Mouse (Mus musculus) forebrain, embryonic 11.5 days (tissue): Measurements from ENCODE around the gene Gsk3a. TPM values are rescaled to one million over a fixed set of nuclear protein-coding genes. Genes with fewer than 3 reads are reported as not detected.
A peak's percentile ranks its signal among the peaks of the same experiment; 100 is the strongest.

Experiments used
- ATAC-seq: fragments of 200-750 bp; cut with Nextera tagmentation; replicated peaks from 2 replicates; pipeline ENCODE4 v1.8.0; 2017; ENCODE audit warnings: moderate TSS enrichment; ENCODE audit not compliant: low FRiP score
- DNase-seq: peaks from one replicate; pipeline ENCODE4 v3.0.0-alpha.2; 2017; ENCODE audit warnings: low spot score
- H3K27ac ChIP-seq: fragments of 300-500 bp; sonication (generic); 2 replicates; pipeline ENCODE4 v1.5.1; 2014; ENCODE audit warnings: low read depth, low read length
- H3K27me3 ChIP-seq: fragments of 300-500 bp; sonication (generic); 2 replicates; pipeline ENCODE4 v1.6.1; 2014; ENCODE audit warnings: mild to moderate bottlenecking, low read length, mixed read lengths; ENCODE audit not compliant: control insufficient read depth, insufficient read depth
- H3K36me3 ChIP-seq: fragments of 300-500 bp; sonication (generic); 2 replicates; pipeline ENCODE4 v1.6.1; 2014; ENCODE audit warnings: mild to moderate bottlenecking, low read length, moderate library complexity, mixed read lengths; ENCODE audit not compliant: control insufficient read depth, insufficient read depth
- H3K4me1 ChIP-seq: fragments of 300-500 bp; sonication (generic); replicated peaks from 2 replicates; pipeline ENCODE4 v1.6.1; 2014; ENCODE audit warnings: low read length, mixed read lengths; ENCODE audit not compliant: control insufficient read depth, insufficient read depth
- H3K4me2 ChIP-seq: fragments of 300-500 bp; sonication (generic); 2 replicates; pipeline ENCODE4 v1.6.1; 2014; ENCODE audit warnings: low read depth, mild to moderate bottlenecking, low read length, moderate library complexity, mixed read lengths; ENCODE audit not compliant: severe bottlenecking
- H3K4me3 ChIP-seq: fragments of 300-500 bp; sonication (generic); 2 replicates; pipeline ENCODE4 v1.5.1; 2014; ENCODE audit warnings: low read depth, low read length
- H3K9ac ChIP-seq: fragments of 300-500 bp; sonication (generic); 2 replicates; pipeline ENCODE4 v1.6.1; 2014; ENCODE audit warnings: low read length
- H3K9me3 ChIP-seq: fragments of 300-500 bp; sonication (generic); 2 replicates; pipeline ENCODE4 v1.6.1; 2016; ENCODE audit warnings: low read length, mixed read lengths; ENCODE audit not compliant: control insufficient read depth
- WGBS: fragments of 180-500 bp; shearing (Covaris S2); extraction: QIAGEN DNeasy Blood & Tissue Kit; methylation state at CpG from one replicate; pipeline ENCODE4 v1.1.7; 2014; 5-methylcytosine and 5-hydroxymethylcytosine counted together
- polyA plus RNA-seq: library from polyadenylated mRNA; unstranded; fragments of >200 nt; fragmentation: Nextera tagmentation; extraction: Ambion mirVana; gene quantifications from 2 replicates; pipeline ENCODE4 v1.2.1, GENCODE M21; 2014

Gsk3a gene
- polyA plus RNA-seq, 1 experiment from 2014 or later = 14.0 TPM

DNA sequence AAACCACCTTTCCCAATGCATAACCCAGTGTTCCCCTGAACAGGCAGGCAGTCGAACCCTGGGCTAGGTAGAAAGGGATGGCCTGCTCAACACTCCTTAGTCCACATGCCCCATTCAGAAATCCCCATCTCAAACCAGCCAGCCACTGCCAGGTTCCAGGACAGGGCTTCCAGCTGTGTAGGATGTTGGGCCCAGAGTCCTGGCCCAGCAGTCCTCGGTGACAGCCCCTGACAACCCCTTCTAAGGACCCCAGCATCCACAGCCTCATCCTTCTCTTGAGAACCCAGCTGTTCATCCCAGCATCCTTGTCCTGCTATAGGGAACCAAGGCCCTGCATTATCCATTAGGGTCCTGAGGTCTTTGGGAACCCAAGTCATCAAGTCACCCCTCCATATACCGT lies 9.8 kb upstream of the Gsk3a start:
- H3K36me3 ChIP-seq = peaks cover 12% of the 10 kb centered on the region
- H3K4me1 ChIP-seq = peaks cover 34% of the 10 kb centered on the region

GRCm38 (mm10) chr7:25246759-25247137 lies 9.1 kb upstream of the Gsk3a start:
- Histone ChIP-seq H3K9me3 (no peaks in the 10 kb centered on the region), H3K9ac (peak overlapping the region; percentile 39), H3K4me1 (peaks cover 31% of the 10 kb centered on the region), H3K27ac (peak overlapping the region; percentile 18; the same call in 1 of the 2 replicates), H3K27me3 (no peaks in the 10 kb centered on the region), H3K36me3 (peaks cover 12% of the 10 kb centered on the region), H3K4me2 (peak overlapping the region; percentile 76), H3K4me3 (0 out of 2 replicates have a peak overlapping the region, but pooled peaks have one; percentile 68)
- DNase-seq (peak; percentile 51), ATAC-seq (no peak)
- WGBS = 73% methylated on average over 4 of the region's 4 CpGs

More for the DNA sequence above, 9.8 kb upstream of the Gsk3a start:
- Histone ChIP-seq H3K27ac (peak overlapping the region; percentile 93; the same call in 1 of the 2 replicates), H3K4me3 (peak overlapping the region; percentile 68), H3K9me3 (no peaks in the 10 kb centered on the region), H3K9ac (peak overlapping the region; percentile 91), H3K27me3 (no peaks in the 10 kb centered on the region), H3K4me2 (peak overlapping the region; percentile 76)
- no peak for ATAC-seq
- WGBS = 25% methylated on average over 3 of the region's 3 CpGs
- DNase-seq = peak; percentile 55

DNA sequence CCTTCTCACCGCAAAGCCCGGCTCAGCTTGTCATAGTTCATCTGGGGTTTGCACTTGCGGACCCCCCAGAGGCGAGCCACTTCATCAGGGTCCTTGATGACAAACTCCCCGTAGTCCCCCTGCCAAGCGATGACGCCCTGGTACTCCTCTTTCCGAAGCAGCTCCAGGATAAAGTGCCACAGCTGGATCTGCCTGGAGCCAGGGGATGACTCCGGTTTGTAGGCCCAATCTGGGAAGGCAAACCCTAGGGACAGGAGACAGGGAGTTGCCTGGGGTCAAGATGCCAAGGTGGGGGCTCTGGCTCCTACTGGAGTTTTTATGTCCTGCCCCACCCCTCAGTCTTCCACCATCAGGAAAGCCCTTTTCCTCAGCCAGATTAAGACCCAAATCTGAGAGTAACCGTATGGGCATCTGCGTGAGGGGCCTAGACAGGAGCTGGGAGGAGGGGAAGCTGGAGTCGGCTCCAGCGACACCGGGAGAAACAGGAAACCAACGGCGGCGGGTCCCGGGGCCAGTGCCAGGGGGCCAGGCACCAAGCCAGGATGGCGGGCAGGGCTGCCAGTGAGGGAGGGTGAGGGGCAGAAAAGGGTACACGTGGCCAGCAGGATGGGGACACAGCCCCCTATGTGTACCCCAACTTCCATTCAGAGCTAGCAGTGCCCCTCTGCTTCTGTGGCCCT lies 8.6 kb upstream of the Gsk3a start:
- Histone ChIP-seq H3K36me3 (peaks cover 12% of the 10 kb centered on the region), H3K9ac (no peak overlapping the region), H3K27ac (no peak overlapping the region), H3K4me2 (no peak overlapping the region; the same call in 1 of the 2 replicates), H3K4me3 (no peak overlapping the region), H3K27me3 (no peaks in the 10 kb centered on the region), H3K4me1 (peaks cover 27% of the 10 kb centered on the region), H3K9me3 (no peaks in the 10 kb centered on the region)
- ATAC-seq (no peak), DNase-seq (peak; percentile 53)
- WGBS = 86% methylated on average over 20 of the region's 20 CpGs

GRCm38 (mm10) chr7:25244562-25245369 lies 7.1 kb upstream of the Gsk3a start:
- Histone ChIP-seq H3K27ac (no peak overlapping the region), H3K4me2 (no peak overlapping the region), H3K9me3 (no peaks in the 10 kb centered on the region), H3K9ac (no peak overlapping the region), H3K36me3 (peaks cover 12% of the 10 kb centered on the region), H3K27me3 (no peaks in the 10 kb centered on the region), H3K4me1 (peaks cover 25% of the 10 kb centered on the region), H3K4me3 (no peak overlapping the region)
- DNase-seq = peak; percentile 53
- no peak for ATAC-seq
- 89% methylated on average over 30 of the region's 30 CpGs for WGBS

- Histone ChIP-seq H3K9me3 (no peaks in the 10 kb centered on the region), H3K27me3 (no peaks in the 10 kb centered on the region), H3K27ac (no peak overlapping the region), H3K4me2 (no peak overlapping the region), H3K4me1 (peaks cover 21% of the 10 kb centered on the region), H3K4me3 (no peak overlapping the region), H3K9ac (no peak overlapping the region), H3K36me3 (peaks cover 12% of the 10 kb centered on the region)
- ATAC-seq (no peak), DNase-seq (peak; percentile 52)
- WGBS = 91% methylated on average over 4 of the region's 4 CpGs
Observed at GRCm38 (mm10) chr7:25243361-25243760, 5.7 kb upstream of the Gsk3a start.

- Histone ChIP-seq H3K4me2 (no peak overlapping the region), H3K9me3 (no peaks in the 10 kb centered on the region), H3K4me1 (peaks cover 2% of the 10 kb centered on the region; the same call in 1 of the 2 replicates), H3K9ac (no peak overlapping the region), H3K36me3 (peaks cover 12% of the 10 kb centered on the region), H3K27me3 (no peaks in the 10 kb centered on the region), H3K4me3 (no peak overlapping the region), H3K27ac (no peak overlapping the region)
- 26% methylated on average over 2 of the region's 2 CpGs for WGBS
- ATAC-seq = no peak
- peak; percentile 71 for DNase-seq
Observed at GRCm38 (mm10) chr7:25241062-25241461, 3.4 kb upstream of the Gsk3a start.

- H3K9ac ChIP-seq = no peak overlapping the region
- 65% methylated on average over 7 of the region's 7 CpGs for WGBS
- no peak overlapping the region for H3K4me3 ChIP-seq
- ATAC-seq (no peak), DNase-seq (no peak)
- no peak overlapping the region for H3K27ac ChIP-seq
- no peak overlapping the region for H3K4me2 ChIP-seq
- no peaks in the 10 kb centered on the region for H3K27me3 ChIP-seq
- H3K36me3 ChIP-seq = peaks cover 12% of the 10 kb centered on the region
- peaks cover 6% of the 10 kb centered on the region; the same call in 1 of the 2 replicates for H3K4me1 ChIP-seq
- no peaks in the 10 kb centered on the region for H3K9me3 ChIP-seq
Observed at GRCm38 (mm10) chr7:25240631-25241030, 3.0 kb upstream of the Gsk3a start.

GRCm38 (mm10) chr7:25238829-25239623 lies 1.4 kb upstream of the Gsk3a start:
- no peaks in the 10 kb centered on the region for H3K27me3 ChIP-seq
- H3K9me3 ChIP-seq = no peaks in the 10 kb centered on the region
- peak overlapping the region; percentile 43; the same call in 1 of the 2 replicates for H3K9ac ChIP-seq
- peaks cover 3% of the 10 kb centered on the region; the same call in 1 of the 2 replicates for H3K36me3 ChIP-seq
- 5% methylated on average over 30 of the region's 30 CpGs for WGBS
- peak overlapping the region; percentile 81 for H3K4me2 ChIP-seq
- DNase-seq (peak; percentile 85), ATAC-seq (peak; percentile 6; the same call in 1 of the 2 replicates)
- H3K27ac ChIP-seq = peak overlapping the region; percentile 55; the same call in 1 of the 2 replicates
- peak overlapping the region; percentile 97 for H3K4me3 ChIP-seq
- H3K4me1 ChIP-seq = peaks cover 6% of the 10 kb centered on the region; the same call in 1 of the 2 replicates
